Comparison of ENCODE assay signal across 20 mouse cellular contexts in genomic region chr13:32850156-32850555, GRCm38 (mm10). TPM values are rescaled to one million over a fixed set of nuclear protein-coding genes. Genes with fewer than 3 reads are reported as not detected.
DNase-seq lines count a peak whose midpoint lies in the region; ATAC-seq and TF ChIP-seq lines count a peak whose summit lies in the region.
"Had no signal": no experiment of that assay in that cellular context is flagged by ENCODE, and none has a peak within 500 bp of the region (broad histone marks: within the 10 kb centered on the region; RNA-seq: fewer than 3 reads in every experiment).

No protein-coding gene starts in this region.

- no peaks in the 10 kb centered on the region for H3K9me3 ChIP-seq in heart, embryonic 15.5 days (replicated peaks)
- no peaks in the 10 kb centered on the region for H3K9me3 ChIP-seq in liver, embryonic 15.5 days (replicated peaks)
- H3K9me3 ChIP-seq in liver, embryonic 11.5 days (ENCODE audit: control insufficient read depth, low read length) = no peaks in the 10 kb centered on the region
- H3K9me3 ChIP-seq: lung, embryonic 15.5 days had no signal

- TF ChIP-seq CTCF in small intestine, adult 2 months (IDR thresholded peaks at IDR 0.05; ENCODE audit: extremely low read depth, insufficient read length, insufficient replicate concordance, low read depth, low read length) = no peak

- H3K36me3 ChIP-seq in heart, embryonic 15.5 days = no peaks in the 10 kb centered on the region
- no peaks in the 10 kb centered on the region for H3K36me3 ChIP-seq in liver, embryonic 15.5 days (replicated peaks)
- no peaks in the 10 kb centered on the region for H3K36me3 ChIP-seq in liver, embryonic 11.5 days (ENCODE audit: control insufficient read depth, insufficient read depth, low read length)
- H3K36me3 ChIP-seq in small intestine, adult 2 months (ENCODE audit: control insufficient read depth, insufficient read depth, low read length) = peaks cover 27% of the 10 kb centered on the region
- H3K36me3 ChIP-seq: lung, embryonic 15.5 days had no signal

- no peaks in the 10 kb centered on the region for H3K27me3 ChIP-seq in heart, embryonic 15.5 days
- no peaks in the 10 kb centered on the region for H3K27me3 ChIP-seq in liver, embryonic 15.5 days
- no peaks in the 10 kb centered on the region for H3K27me3 ChIP-seq in liver, embryonic 11.5 days (replicated peaks; ENCODE audit: control insufficient read depth, insufficient read depth, low read length)
- no peaks in the 10 kb centered on the region for H3K27me3 ChIP-seq in small intestine, adult 2 months (ENCODE audit: control insufficient read depth, insufficient read depth, low read length)
- H3K27me3 ChIP-seq: lung, embryonic 15.5 days had no signal

- ATAC-seq in heart, embryonic 15.5 days (replicated peaks; ENCODE audit: insufficient number of reproducible peaks, insufficient read depth, low FRiP score, low read depth) = no peak
- ATAC-seq in liver, embryonic 15.5 days (ENCODE audit: insufficient read depth) = no peak
- no peak for ATAC-seq in liver, embryonic 11.5 days (replicated peaks; ENCODE audit: low FRiP score)

- no peak overlapping the region for H3K4me3 ChIP-seq in heart, embryonic 15.5 days
- peak overlapping the region; percentile 29 for H3K4me3 ChIP-seq in liver, embryonic 15.5 days (replicated peaks)
- H3K4me3 ChIP-seq in liver, embryonic 11.5 days (ENCODE audit: low read depth, low read length) = no peak overlapping the region
- H3K4me3 ChIP-seq in brown adipose tissue, adult 24 weeks (ENCODE audit: insufficient read depth, low read depth, low read length) = 0 out of 2 replicates have a peak overlapping the region, but pooled peaks have one; percentile 7
- peak overlapping the region; percentile 70 for H3K4me3 ChIP-seq in small intestine, adult 2 months (ENCODE audit: low read depth, low read length)
- H3K4me3 ChIP-seq: lung, embryonic 15.5 days had no signal

- WGBS in heart, embryonic 15.5 days = 42% methylated on average over 1 of the region's 1 CpGs
- 44% methylated on average over 1 of the region's 1 CpGs for WGBS in liver, embryonic 15.5 days (ENCODE audit: insufficient replicate concordance)
- WGBS in liver, embryonic 11.5 days = 80% methylated on average over 1 of the region's 1 CpGs
- 10% methylated on average over 1 of the region's 1 CpGs for WGBS in small intestine, adult 2 months

- H3K4me2 ChIP-seq in heart, embryonic 15.5 days = 0 out of 2 replicates have a peak overlapping the region, but pooled peaks have one; percentile 12
- 0 out of 2 replicates have a peak overlapping the region, but pooled peaks have one; percentile 23 for H3K4me2 ChIP-seq in liver, embryonic 15.5 days
- no peak overlapping the region for H3K4me2 ChIP-seq in liver, embryonic 11.5 days
- H3K4me2 ChIP-seq: hindbrain, embryonic 14.5 days; lung, embryonic 15.5 days; midbrain, embryonic 11.5 days had no signal

- no peak; the same call in 1 of the 2 replicates for TF ChIP-seq POLR2A in small intestine, adult 2 months (IDR thresholded peaks at IDR 0.05; ENCODE audit: low read depth, low read length)

- no peak for DNase-seq in heart, postnatal 36 days
- no peak for DNase-seq in liver, embryonic 11.5 days (ENCODE audit: low spot score)
- DNase-seq in thymus, postnatal 36 days = no peak
- DNase-seq in urinary bladder, postnatal 4 days (ENCODE audit: low spot score in 2 of 2) = no peak
- DNase-seq: adrenal gland, postnatal 14 days; kidney, postnatal 14 days; right cerebral cortex, postnatal 25 days had no signal

- peaks cover 19% of the 10 kb centered on the region for H3K4me1 ChIP-seq in heart, embryonic 15.5 days (replicated peaks)
- 0 out of 2 replicates have a peak, but pooled peaks cover 6% of the 10 kb centered on the region for H3K4me1 ChIP-seq in liver, embryonic 15.5 days (replicated peaks)
- no peaks in the 10 kb centered on the region for H3K4me1 ChIP-seq in liver, embryonic 11.5 days (replicated peaks; ENCODE audit: control insufficient read depth, insufficient read depth, low read length)
- H3K4me1 ChIP-seq in brown adipose tissue, adult 24 weeks (ENCODE audit: control insufficient read depth, insufficient read depth, insufficient read length, low read length) = peaks cover 11% of the 10 kb centered on the region; the same call in 1 of the 2 replicates
- H3K4me1 ChIP-seq in small intestine, adult 2 months (ENCODE audit: control insufficient read depth, insufficient read depth, insufficient read length, low read length) = peaks cover 20% of the 10 kb centered on the region; the same call in 1 of the 2 replicates

- no peak overlapping the region for H3K9ac ChIP-seq in heart, embryonic 15.5 days
- no peak overlapping the region for H3K9ac ChIP-seq in liver, embryonic 15.5 days
- no peak overlapping the region for H3K9ac ChIP-seq in liver, embryonic 11.5 days (ENCODE audit: low read depth, low read length)
- H3K9ac ChIP-seq: hindbrain, embryonic 14.5 days; lung, embryonic 15.5 days had no signal

- H3K27ac ChIP-seq in heart, embryonic 15.5 days = no peak overlapping the region
- H3K27ac ChIP-seq in liver, embryonic 15.5 days (replicated peaks) = no peak overlapping the region
- H3K27ac ChIP-seq in liver, embryonic 11.5 days (ENCODE audit: low read depth, low read length) = no peak overlapping the region
- no peak overlapping the region for H3K27ac ChIP-seq in brown adipose tissue, adult 24 weeks (replicated peaks; ENCODE audit: low read depth, low read length)
- H3K27ac ChIP-seq in small intestine, adult 2 months (ENCODE audit: insufficient read depth, low read depth, low read length) = peak overlapping the region; percentile 97
- H3K27ac ChIP-seq: hindbrain, embryonic 14.5 days; lung, embryonic 15.5 days had no signal

- intact Hi-C loops in heart, postnatal 36 days (cut with DNase I) = no loop called here

RNA-seq across cellular contexts. Expression of gene Serpinb1a, which starts 0.8 kb away (rescaled TPM):
- polyA plus RNA-seq in heart, embryonic 15.5 days (2015; fragmentation: Nextera tagmentation; extraction: Ambion mirVana) = 11.5 and 13.9 TPM in 2 replicates
- 1 to 10 TPM; 6.5 to 7.4 TPM for total RNA-seq in heart, postnatal 36 days (2021)
- polyA plus RNA-seq in liver, embryonic 15.5 days (2015; fragmentation: Nextera tagmentation; extraction: Ambion mirVana) = 36.4 and 44.1 TPM in 2 replicates
- polyA plus RNA-seq in liver, embryonic 11.5 days (2014; fragmentation: Nextera tagmentation; extraction: Ambion mirVana) = 10.1 and 11.0 TPM in 2 replicates
- polyA plus RNA-seq in brown adipose tissue, adult 24 weeks (2012; ENCODE audit: insufficient read depth, insufficient read length, missing spikeins) = 2.0 and 4.4 TPM in 2 replicates
- 36.8 and 110 TPM in 2 replicates for polyA plus RNA-seq in small intestine, adult 2 months (2012; rRNA removed)

RNA-seq across cellular contexts. Expression of gene D930007J09Rik, which starts 47.5 kb away (rescaled TPM):
- polyA plus RNA-seq in heart, embryonic 15.5 days (2015; fragmentation: Nextera tagmentation; extraction: Ambion mirVana) = not detected in 2 replicates
- not detected for total RNA-seq in heart, postnatal 36 days (2021)
- not detected in 2 replicates for polyA plus RNA-seq in liver, embryonic 15.5 days (2015; fragmentation: Nextera tagmentation; extraction: Ambion mirVana)
- not detected in 2 replicates for polyA plus RNA-seq in liver, embryonic 11.5 days (2014; fragmentation: Nextera tagmentation; extraction: Ambion mirVana)
- polyA plus RNA-seq in brown adipose tissue, adult 24 weeks (2012; ENCODE audit: insufficient read depth, insufficient read length, missing spikeins) = not detected in 2 replicates
- polyA plus RNA-seq in small intestine, adult 2 months (2012; rRNA removed) = not detected in 2 replicates
- total RNA-seq: adrenal gland, postnatal 14 days; granulocyte monocyte progenitor cell, adult 5-6 weeks had no signal
- polyA plus RNA-seq: hindbrain, embryonic 14.5 days; lung, embryonic 15.5 days; midbrain, embryonic 11.5 days; stomach, embryonic 14.5 days; urinary bladder, adult 2 months had no signal

RNA-seq across cellular contexts. Expression of gene Serpinb1c, which starts 47.9 kb away (rescaled TPM):
- 0.14 and 0.15 TPM in 2 replicates for polyA plus RNA-seq in heart, embryonic 15.5 days (2015; fragmentation: Nextera tagmentation; extraction: Ambion mirVana)
- total RNA-seq in heart, postnatal 36 days (2021) = 1 to 10 TPM; 2.1 to 2.6 TPM
- not detected in 2 replicates for polyA plus RNA-seq in liver, embryonic 15.5 days (2015; fragmentation: Nextera tagmentation; extraction: Ambion mirVana)
- polyA plus RNA-seq in liver, embryonic 11.5 days (2014; fragmentation: Nextera tagmentation; extraction: Ambion mirVana) = 0.18 TPM in 1 of 2 replicates, not detected in the other
- polyA plus RNA-seq in brown adipose tissue, adult 24 weeks (2012; ENCODE audit: insufficient read depth, insufficient read length, missing spikeins) = not detected in 2 replicates
- not detected in 2 replicates for polyA plus RNA-seq in small intestine, adult 2 months (2012; rRNA removed)
- total RNA-seq: adrenal gland, postnatal 14 days; ES-E14; granulocyte monocyte progenitor cell, adult 5-6 weeks; layer of hippocampus, postnatal 25 days had no signal
- polyA plus RNA-seq: frontal cortex, adult 2 months; hindbrain, embryonic 14.5 days; lung, embryonic 15.5 days; midbrain, embryonic 11.5 days; stomach, embryonic 14.5 days had no signal

RNA-seq across cellular contexts. Expression of gene Wrnip1, which starts 48.3 kb away (rescaled TPM):
- polyA plus RNA-seq in heart, embryonic 15.5 days (2015; fragmentation: Nextera tagmentation; extraction: Ambion mirVana) = 22.2 and 28.0 TPM in 2 replicates
- total RNA-seq in heart, postnatal 36 days (2021) = 10 to 100 TPM; 22.5 to 27.8 TPM
- 10.3 and 15.2 TPM in 2 replicates for polyA plus RNA-seq in liver, embryonic 15.5 days (2015; fragmentation: Nextera tagmentation; extraction: Ambion mirVana)
- polyA plus RNA-seq in liver, embryonic 11.5 days (2014; fragmentation: Nextera tagmentation; extraction: Ambion mirVana) = 19.9 and 23.1 TPM in 2 replicates
- 4.9 and 8.0 TPM in 2 replicates for polyA plus RNA-seq in brown adipose tissue, adult 24 weeks (2012; ENCODE audit: insufficient read depth, insufficient read length, missing spikeins)
- 27.9 and 41.3 TPM in 2 replicates for polyA plus RNA-seq in small intestine, adult 2 months (2012; rRNA removed)

Comparison
In these comparisons a context has a peak if more than half of its experiments do, and no peak if none do; other contexts are left out.
1. H3K4me3 ChIP-seq: peak in liver, embryonic 15.5 days (single experiment), brown adipose tissue, adult 24 weeks (single experiment) and small intestine, adult 2 months (single experiment); none in heart, embryonic 15.5 days (single experiment) and liver, embryonic 11.5 days (single experiment).